Mouse (Mus musculus) liver, postnatal 0 days (tissue): ENCODE results near the gene Ssc4d.

Experiments used
- CTCF ChIP-seq: sonication (generic); IDR thresholded peaks from 2 replicates; pipeline ENCODE4 v1.5.1; 2016; ENCODE audit warnings: antibody characterized with exemption, low read depth
- EP300 ChIP-seq: IDR thresholded peaks from 2 replicates; pipeline ENCODE4 v1.6.1; 2016; ENCODE audit warnings: antibody characterized with exemption, low read depth, mild to moderate bottlenecking

- TF ChIP-seq CTCF (no peak), EP300 (no peak)
Measured at GRCm38 (mm10) chr5:135990601-135991000, 16.3 kb upstream of the Ssc4d start.
